Mouse (Mus musculus): ENCODE results near the gene Inca1.
A peak's percentile ranks its signal among the peaks of the same experiment; 100 is the strongest.

The Inca1 gene

DNA sequence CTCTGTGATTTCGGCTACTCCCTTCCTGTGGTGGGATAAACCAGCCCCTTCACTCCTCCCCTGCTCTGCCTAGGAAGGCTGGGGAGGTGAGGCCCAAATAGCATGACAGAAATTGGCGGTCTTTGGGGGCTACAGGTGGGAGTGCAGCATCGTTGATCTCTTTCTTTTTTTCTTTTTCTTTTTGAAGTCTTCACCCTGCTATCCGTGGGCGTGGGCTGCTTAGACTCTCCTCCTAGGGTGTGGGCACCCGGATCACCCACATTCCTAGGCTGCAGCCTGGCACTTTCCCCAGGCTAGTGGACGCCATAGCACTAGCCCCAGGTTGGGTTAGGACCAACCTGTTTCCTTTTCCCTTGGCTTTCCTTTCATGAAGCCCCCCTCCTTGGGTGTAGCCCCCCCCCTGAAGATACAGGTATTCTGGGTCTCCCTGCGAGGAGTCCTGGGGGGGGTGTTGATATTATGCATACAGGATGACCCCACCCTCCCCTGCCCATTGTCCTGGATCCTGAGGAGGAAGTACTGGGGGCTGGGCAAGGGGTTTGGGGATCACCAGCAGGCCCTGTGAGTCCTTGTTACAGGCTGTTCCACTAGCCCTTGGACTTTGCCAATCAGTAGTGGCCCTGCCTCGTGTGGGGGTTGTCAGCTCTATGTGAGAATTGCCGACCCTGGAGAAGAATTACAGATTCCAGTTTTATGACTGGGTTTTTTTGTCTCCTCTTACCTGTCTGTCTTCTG is 1.4 kb upstream of the Inca1 start:
- no peak for DNase-seq

DNA sequence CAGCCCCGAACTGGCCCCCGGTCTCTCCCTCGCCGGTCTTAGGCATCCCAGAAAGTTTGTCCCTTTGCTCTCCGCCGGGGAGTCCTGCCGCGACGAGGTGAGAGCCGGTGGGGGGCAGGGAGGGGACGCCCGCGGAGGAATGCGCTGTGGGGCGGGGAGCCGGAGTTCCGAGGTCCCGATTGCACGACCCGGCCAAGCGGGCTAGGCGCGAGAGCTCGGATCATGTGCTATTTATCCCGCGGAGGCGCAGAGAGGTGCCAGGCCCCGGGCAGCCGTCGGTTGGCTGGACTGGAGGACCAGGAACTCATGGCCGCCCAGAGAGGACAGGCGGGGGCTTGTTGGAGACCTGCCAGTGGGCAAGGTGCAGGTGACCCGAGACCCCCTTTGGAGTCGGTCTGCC is 658 bp upstream of the Inca1 start:
- DNase-seq: peak; percentile 41 to 58

- DNase-seq: no peak
These were observed 904 bp downstream of the Inca1 start for GRCm38 (mm10) chr11:70699051-70699450.

- no peak for DNase-seq
These were observed 2.6 kb downstream of the Inca1 start for GRCm38 (mm10) chr11:70697376-70697775.

- DNase-seq: no peak
These were observed 6.5 kb downstream of the Inca1 start for GRCm38 (mm10) chr11:70693504-70693903.

- DNase-seq: no peak
These were observed 10.4 kb downstream of the Inca1 start for GRCm38 (mm10) chr11:70689578-70689977.

DNA sequence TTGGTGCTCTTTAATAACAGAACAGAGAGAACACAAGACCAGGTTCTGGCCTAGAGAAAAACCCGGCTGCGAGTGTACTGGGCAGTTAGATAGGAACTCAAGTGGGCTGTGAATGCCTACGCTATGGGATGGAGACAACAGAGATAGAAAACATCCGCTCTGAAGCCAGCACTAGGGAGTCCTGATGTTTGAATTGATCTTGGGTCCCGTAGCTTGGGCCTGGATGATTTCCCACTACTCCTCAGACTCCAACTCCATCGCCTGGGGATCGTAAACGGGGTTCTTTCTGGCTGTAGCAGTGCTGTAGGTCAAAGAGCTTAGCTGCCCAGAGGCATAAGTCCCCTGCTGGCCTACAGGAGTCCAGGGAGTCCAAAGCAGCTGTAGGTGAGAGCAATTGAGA is 11.6 kb downstream of the Inca1 start:
- DNase-seq: no peak

- DNase-seq: peak; percentile 78 to 79
These were observed 12.3 kb downstream of the Inca1 start, which contains the start of gene Camta2 for GRCm38 (mm10) chr11:70687601-70688199. Gene Camta2 (minus strand): TSS chr11:70688105.

DNA sequence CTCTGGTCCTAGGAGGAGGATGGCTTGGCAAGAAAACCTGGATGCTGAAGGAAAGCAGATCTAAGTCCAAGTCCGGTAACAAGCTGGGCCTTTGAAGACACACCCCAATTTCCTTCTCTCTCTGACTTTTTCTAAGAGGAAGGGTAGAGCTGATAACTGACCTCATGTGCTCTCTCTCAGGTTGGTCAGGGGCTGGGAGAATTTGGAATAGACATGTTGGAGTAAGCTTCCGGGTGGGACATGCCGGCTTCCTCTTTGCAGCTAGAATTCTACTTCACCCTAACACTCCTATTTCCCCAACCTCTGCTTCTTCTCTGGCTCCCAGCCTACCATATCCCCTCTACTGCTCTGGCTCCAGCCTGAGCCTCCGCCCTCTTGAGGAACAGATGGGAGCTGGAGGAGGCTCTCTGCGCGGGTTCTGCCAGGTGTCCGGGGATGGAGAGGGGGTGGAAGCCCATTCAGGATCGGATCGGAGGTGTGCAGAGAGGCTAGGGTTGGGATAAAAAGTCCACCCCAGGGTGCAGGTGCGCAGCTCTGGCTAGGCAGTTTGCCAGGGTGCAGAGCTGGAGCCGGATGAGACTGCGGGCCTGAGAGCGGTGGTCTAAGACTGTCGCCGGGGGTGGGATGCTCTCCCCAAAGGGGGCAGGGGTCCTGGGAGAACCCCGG is 12.9 kb downstream of the Inca1 start:
- no peak for DNase-seq

GRCm38 (mm10) chr11:70683640-70684039 is 16.3 kb downstream of the Inca1 start:
- no peak for DNase-seq

GRCm38 (mm10) chr11:70681897-70682581 is 17.9 kb downstream of the Inca1 start:
- no peak for DNase-seq

DNA sequence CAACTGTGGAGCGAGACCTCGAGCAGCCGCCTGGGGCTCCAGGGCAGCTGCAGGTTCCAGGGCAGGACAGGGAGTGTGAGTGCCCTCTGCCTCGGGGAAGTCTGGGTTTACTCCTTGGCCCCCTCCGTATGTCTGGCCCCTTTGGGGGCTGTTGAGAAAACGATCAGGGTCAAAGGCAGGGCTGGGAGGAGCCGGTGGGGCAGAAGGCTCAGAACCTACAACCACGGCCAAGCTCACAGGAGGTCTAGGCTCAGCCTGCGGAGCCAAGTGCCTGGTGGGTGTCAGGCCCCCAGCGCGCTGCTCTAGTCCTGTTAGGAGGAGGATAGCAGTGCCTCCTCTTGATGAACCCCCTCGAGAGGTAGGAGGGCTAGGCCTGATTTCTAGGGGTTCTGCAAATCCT is 18.8 kb downstream of the Inca1 start:
- DNase-seq: no peak

DNA sequence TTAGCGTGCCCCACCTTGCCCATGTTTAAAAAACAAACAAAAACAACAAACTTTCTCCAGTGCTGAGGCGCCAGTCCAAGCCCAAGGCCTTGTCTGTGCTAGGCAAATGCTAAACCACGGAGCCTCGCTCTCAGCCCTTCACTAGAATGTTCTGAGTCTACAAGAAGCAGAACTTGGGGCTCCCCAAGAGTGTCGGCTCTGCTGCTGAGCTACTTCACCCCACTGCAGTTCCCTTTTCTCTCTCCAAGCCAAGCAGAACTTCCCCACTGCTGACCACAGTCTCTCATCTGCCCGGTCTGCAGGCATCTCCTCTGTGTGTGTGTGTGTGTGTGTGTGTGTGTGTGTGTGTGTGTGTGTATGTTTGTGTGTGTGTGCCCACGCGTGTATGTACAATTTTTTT is 20.1 kb downstream of the Inca1 start:
- no peak for DNase-seq

GRCm38 (mm10) chr11:70679361-70679760 is 20.6 kb downstream of the Inca1 start:
- DNase-seq: no peak

- no peak for DNase-seq
These were observed 21.4 kb downstream of the Inca1 start for GRCm38 (mm10) chr11:70678576-70678975.

DNA sequence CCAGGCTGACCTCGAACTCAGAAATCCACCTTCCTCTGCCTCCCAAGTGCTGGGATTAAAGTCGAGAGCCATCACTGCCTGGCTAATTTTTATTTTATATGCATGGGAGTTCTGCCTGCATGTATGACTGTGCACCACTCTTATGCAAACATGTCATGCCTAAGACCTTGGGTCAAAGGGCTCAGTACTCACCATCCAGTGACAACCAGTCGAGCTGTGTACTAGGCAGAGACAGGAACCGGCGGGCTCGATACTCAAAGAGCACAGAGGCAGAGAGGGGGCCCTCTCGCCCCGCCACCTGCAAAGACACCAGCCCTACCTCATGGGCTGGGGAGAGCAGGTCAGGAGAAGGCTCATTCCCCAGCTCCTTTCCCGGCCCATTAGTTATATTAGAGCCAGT is 21.9 kb downstream of the Inca1 start:
- DNase-seq: no peak

DNA sequence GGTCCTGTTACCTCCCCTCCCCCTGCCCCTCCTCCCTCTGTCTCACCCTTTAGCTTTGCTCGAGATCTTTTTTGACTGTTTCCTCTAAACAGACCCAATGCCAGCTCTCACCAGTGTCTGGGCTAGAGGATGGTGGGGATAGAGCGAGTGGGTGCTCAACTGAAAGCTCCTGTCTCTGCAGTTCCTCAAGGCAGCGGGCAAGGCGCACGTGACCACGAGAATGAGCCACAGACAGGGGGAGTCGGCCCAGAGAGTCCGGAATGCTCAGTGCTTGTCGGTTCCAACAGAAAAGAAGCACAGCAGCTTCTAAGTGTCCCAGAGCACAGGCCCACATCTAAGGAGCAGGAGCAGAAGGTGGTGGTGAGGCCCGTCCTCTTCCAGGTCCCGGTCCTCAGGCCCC is 25.5 kb downstream of the Inca1 start:
- no peak for DNase-seq

DNA sequence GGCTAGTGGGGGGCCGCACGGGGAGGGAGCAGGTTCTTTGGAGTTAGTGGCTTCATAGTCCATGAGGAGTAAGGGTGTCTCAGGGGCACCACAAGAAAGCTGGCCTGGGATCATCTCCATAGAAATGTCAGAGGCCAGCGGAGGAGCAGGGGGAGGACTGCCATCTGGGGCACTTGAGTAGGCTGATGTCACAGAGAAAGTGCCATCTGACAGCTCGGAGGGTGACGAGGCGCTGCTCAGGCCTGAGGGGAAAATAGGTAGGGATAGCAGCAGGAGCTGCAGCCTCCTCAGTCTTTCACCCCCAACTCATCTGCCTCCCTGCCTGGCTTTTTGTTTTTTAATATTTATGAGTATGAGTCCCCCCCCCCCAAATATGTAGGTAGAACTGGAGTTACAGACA is 25.9 kb downstream of the Inca1 start:
- no peak for DNase-seq

- DNase-seq: no peak
These were observed 28.5 kb downstream of the Inca1 start for GRCm38 (mm10) chr11:70671333-70672047.

- no peak for DNase-seq
These were observed 29.5 kb downstream of the Inca1 start for GRCm38 (mm10) chr11:70670483-70670882.

DNA sequence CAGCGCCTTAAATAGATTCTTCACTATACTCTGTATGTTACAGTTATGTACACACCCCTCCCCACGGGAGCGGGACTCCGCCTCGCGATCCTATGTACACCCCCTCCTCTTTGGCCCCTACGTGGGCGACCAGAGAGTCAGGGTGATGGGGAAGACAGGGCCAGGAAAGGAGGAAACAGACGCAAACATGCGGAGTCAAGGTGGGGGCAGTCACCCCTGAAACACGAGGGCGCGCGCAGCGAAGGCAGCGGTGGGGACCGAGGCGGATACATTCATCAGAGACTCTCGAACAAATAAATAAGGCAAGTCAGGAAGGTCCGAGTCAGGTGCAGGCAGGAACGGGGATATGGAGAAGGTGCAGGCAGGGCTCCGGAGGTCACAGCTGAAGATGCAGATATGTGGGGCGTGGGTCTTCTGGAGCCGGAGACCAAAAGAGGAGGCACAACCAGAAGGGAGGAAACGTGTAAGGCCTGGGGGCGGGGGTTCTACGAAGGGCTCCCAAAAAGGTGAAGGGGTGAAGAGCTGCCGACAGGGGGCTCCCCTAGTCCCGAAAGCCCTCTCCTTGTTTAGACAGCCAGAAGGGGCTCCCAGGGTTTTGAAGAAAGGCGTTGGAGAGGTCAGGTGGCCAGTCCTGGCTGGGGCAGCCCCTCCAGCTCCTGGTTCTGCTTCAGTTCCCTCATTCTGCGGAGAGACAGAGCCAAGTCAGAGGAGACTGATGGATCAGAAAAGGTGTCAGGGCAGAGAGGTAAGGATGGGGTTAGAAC is 30.2 kb downstream of the Inca1 start:
- peak; percentile 84 to 91 for DNase-seq

Measured in thymus, adult 18-20 months (tissue).